Mouse (Mus musculus) embryonic facial prominence, embryonic 12.5 days (tissue): ENCODE measurements around the gene Chd9. TPM values are rescaled to one million over a fixed set of nuclear protein-coding genes. Genes with fewer than 3 reads are reported as not detected.
A peak's percentile ranks its signal among the peaks of the same experiment; 100 is the strongest.

Experiments
- ATAC-seq: fragments of 200-750 bp; cut with Nextera tagmentation; 2 replicates; pipeline ENCODE4 v1.8.0; 2017; ENCODE audit not compliant: insufficient number of reproducible peaks, insufficient read depth, low FRiP score, low TSS enrichment
- H3K27ac ChIP-seq: fragments of 300-500 bp; sonication (generic); 2 replicates; pipeline ENCODE4 v1.5.1; 2016; ENCODE audit warnings: mild to moderate bottlenecking
- H3K27me3 ChIP-seq: fragments of 300-500 bp; sonication (generic); 2 replicates; pipeline ENCODE4 v1.6.1; 2016; ENCODE audit warnings: mild to moderate bottlenecking, moderate library complexity
- H3K36me3 ChIP-seq: fragments of 300-500 bp; sonication (generic); 2 replicates; pipeline ENCODE4 v1.6.1; 2016; ENCODE audit warnings: mild to moderate bottlenecking
- H3K4me1 ChIP-seq: fragments of 300-500 bp; sonication (generic); 2 replicates; pipeline ENCODE4 v1.6.1; 2016
- H3K4me2 ChIP-seq: fragments of 300-500 bp; sonication (generic); replicated peaks from 2 replicates; pipeline ENCODE4 v1.6.1; 2016; ENCODE audit warnings: mild to moderate bottlenecking, moderate library complexity
- H3K4me3 ChIP-seq: fragments of 300-500 bp; sonication (generic); 2 replicates; pipeline ENCODE4 v1.5.1; 2016; ENCODE audit warnings: mild to moderate bottlenecking
- H3K9ac ChIP-seq: fragments of 300-500 bp; sonication (generic); 2 replicates; pipeline ENCODE4 v1.6.1; 2016; ENCODE audit warnings: mild to moderate bottlenecking, moderate library complexity
- H3K9me3 ChIP-seq: fragments of 300-500 bp; sonication (generic); 2 replicates; pipeline ENCODE4 v1.6.1; 2016; ENCODE audit warnings: mild to moderate bottlenecking, moderate library complexity
- WGBS: fragments of 180-500 bp; shearing (Covaris S2); methylation state at CpG from one replicate; pipeline ENCODE4 v1.1.7; 2016; 5-methylcytosine and 5-hydroxymethylcytosine counted together
- polyA plus RNA-seq: library from polyadenylated mRNA; unstranded; fragments of >200 nt; fragmentation: Nextera tagmentation; extraction: Ambion mirVana; gene quantifications from 2 replicates; pipeline ENCODE4 v1.2.1, GENCODE M21; 2016

Chd9 gene
- polyA plus RNA-seq, 1 experiment from 2014 or later, result 65.3 TPM

- Histone ChIP-seq H3K4me3 (no peak overlapping the region), H3K9ac (no peak overlapping the region), H3K27me3 (no peaks in the 10 kb centered on the region), H3K36me3 (no peaks in the 10 kb centered on the region), H3K4me2 (peak overlapping the region; percentile 15; the same call in 1 of the 2 replicates), H3K27ac (peak overlapping the region; percentile 99), H3K9me3 (no peaks in the 10 kb centered on the region), H3K4me1 (peaks cover 26% of the 10 kb centered on the region)
- ATAC-seq, result peak; percentile 94
- 2% methylated on average over 9 of the region's 9 CpGs for WGBS
Measured at GRCm38 (mm10) chr8:90862038-90862437, 33.9 kb downstream of the Chd9 start.

DNA sequence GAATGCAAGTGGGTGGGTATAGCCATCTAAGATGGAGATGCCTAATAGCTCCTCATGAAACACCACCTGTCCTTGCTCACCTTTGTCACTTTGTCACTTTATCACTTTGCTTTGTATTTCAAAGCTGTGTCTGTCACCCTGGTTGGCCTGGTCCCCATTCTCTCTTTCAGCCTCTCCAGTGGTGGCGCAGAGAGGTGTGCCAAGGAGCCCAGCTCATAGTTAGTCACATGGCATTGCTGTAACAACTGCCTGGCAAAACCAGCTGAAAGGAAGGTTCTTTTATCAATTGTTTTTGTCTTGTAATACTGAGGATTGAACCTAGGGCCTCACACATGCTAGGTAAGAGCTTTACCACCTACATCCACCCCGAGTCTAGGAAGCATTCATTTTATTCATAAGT, 38.9 kb downstream of the Chd9 start:
- Histone ChIP-seq H3K27ac (no peak overlapping the region), H3K4me2 (no peak overlapping the region), H3K9ac (no peak overlapping the region), H3K36me3 (no peaks in the 10 kb centered on the region), H3K9me3 (no peaks in the 10 kb centered on the region), H3K4me1 (peaks cover 37% of the 10 kb centered on the region), H3K27me3 (no peaks in the 10 kb centered on the region), H3K4me3 (no peak overlapping the region)
- no peak for ATAC-seq
- 93% methylated on average over 2 of the region's 2 CpGs for WGBS

GRCm38 (mm10) chr8:90867911-90868310, 39.8 kb downstream of the Chd9 start:
- 85% methylated on average over 4 of the region's 4 CpGs for WGBS
- Histone ChIP-seq H3K4me3 (no peak overlapping the region), H3K27me3 (no peaks in the 10 kb centered on the region), H3K27ac (no peak overlapping the region), H3K36me3 (no peaks in the 10 kb centered on the region), H3K9me3 (no peaks in the 10 kb centered on the region), H3K4me1 (peaks cover 29% of the 10 kb centered on the region), H3K4me2 (no peak overlapping the region), H3K9ac (no peak overlapping the region)
- ATAC-seq, result no peak

DNA sequence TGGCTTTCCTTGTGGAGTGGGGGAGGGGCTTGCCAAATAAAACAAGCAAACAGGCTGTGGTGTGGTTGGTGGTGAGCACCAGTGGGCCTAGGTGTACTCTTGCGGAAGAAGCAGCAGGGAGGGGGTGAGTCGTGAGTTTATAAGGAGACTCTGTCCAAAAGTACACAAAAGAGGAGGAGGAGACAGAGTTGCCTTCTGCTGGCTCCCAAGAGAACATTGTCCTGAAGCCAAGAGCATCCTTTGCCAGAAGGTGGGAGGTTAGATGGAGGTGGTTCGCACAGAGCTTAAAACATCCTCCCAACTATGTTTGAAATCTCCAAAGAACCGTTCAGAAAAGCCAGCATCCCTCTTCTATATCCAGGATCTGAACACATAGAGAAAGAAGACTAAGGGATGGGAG, 40.2 kb downstream of the Chd9 start:
- no peaks in the 10 kb centered on the region for H3K27me3 ChIP-seq
- 0 out of 2 replicates have a peak overlapping the region, but pooled peaks have one; percentile 72 for H3K27ac ChIP-seq
- H3K4me3 ChIP-seq, result no peak overlapping the region

DNA sequence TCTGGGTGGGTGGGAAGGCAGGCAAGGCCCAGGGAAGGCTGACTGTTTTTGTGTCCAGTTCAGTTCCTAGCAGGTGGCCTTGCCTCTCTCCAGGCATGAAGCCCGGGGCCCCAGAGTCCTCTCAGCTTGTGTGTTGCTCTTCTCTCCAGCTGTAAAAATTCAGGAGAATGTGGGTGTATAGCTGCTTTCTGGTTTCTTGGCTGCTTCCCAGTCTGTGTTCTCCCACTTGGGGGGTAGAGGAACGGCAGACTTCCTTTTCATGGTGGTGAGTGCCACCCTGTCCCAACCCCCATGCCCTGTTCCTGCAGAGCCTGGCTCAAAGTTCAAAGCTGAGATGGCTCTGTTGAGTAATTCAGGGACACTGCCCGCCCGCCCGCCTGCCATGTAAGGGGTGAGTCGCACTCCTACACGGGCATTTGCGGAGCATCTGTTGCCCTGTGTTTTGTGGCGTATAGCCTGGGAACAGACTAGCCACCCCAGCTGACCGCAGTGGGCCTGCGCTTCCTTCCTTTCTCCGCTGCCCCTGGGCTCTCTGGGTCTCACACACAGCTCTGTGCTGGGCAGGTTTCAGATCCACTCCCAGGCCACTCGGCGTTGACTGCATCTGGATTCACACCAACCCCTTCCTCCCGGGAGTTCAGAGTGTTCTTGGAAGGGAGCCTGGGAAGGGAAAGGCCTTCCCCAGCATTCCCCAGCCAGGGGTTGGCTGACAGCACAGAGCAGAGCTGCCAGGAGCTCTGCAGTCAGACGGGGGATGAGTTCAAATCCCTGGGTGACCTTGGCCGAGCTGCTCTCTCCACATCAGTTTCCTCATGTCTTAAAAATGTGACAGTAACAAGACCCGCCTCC, 41.1 kb downstream of the Chd9 start:
- Histone ChIP-seq H3K27me3 (no peaks in the 10 kb centered on the region), H3K36me3 (no peaks in the 10 kb centered on the region), H3K27ac (peak overlapping the region; percentile 72), H3K4me2 (peak overlapping the region; percentile 21), H3K4me1 (peaks cover 29% of the 10 kb centered on the region), H3K4me3 (no peak overlapping the region), H3K9ac (no peak overlapping the region), H3K9me3 (no peaks in the 10 kb centered on the region)
- peak; percentile 68; the same call in 1 of the 2 replicates for ATAC-seq
- WGBS, result 50% methylated on average over 18 of the region's 18 CpGs

More for the DNA sequence above, 40.2 kb downstream of the Chd9 start:
- Histone ChIP-seq H3K4me1 (peaks cover 29% of the 10 kb centered on the region), H3K4me2 (no peak overlapping the region), H3K36me3 (no peaks in the 10 kb centered on the region), H3K9me3 (no peaks in the 10 kb centered on the region), H3K9ac (no peak overlapping the region)
- ATAC-seq, result no peak
- 81% methylated on average over 4 of the region's 4 CpGs for WGBS

GRCm38 (mm10) chr8:90869920-90870777, 42.0 kb downstream of the Chd9 start:
- no peaks in the 10 kb centered on the region for H3K27me3 ChIP-seq
- no peak overlapping the region for H3K4me3 ChIP-seq
- H3K4me1 ChIP-seq, result peaks cover 29% of the 10 kb centered on the region
- H3K9me3 ChIP-seq, result no peaks in the 10 kb centered on the region
- H3K4me2 ChIP-seq, result peak overlapping the region; percentile 21
- H3K36me3 ChIP-seq, result no peaks in the 10 kb centered on the region
- ATAC-seq, result peak; percentile 24; the same call in 1 of the 2 replicates
- H3K27ac ChIP-seq, result peak overlapping the region; percentile 72
- 11% methylated on average over 22 of the region's 22 CpGs for WGBS
- H3K9ac ChIP-seq, result no peak overlapping the region

- Histone ChIP-seq H3K9ac (no peak overlapping the region), H3K4me2 (no peak overlapping the region), H3K4me3 (no peak overlapping the region), H3K4me1 (peaks cover 36% of the 10 kb centered on the region), H3K9me3 (no peaks in the 10 kb centered on the region), H3K27ac (no peak overlapping the region), H3K36me3 (no peaks in the 10 kb centered on the region), H3K27me3 (no peaks in the 10 kb centered on the region)
- WGBS, result 71% methylated on average over 6 of the region's 6 CpGs
- no peak for ATAC-seq
Measured at GRCm38 (mm10) chr8:90871375-90872080, 43.4 kb downstream of the Chd9 start.

- Histone ChIP-seq H3K4me2 (no peak overlapping the region), H3K9ac (no peak overlapping the region), H3K9me3 (no peaks in the 10 kb centered on the region), H3K27ac (no peak overlapping the region), H3K4me1 (peaks cover 49% of the 10 kb centered on the region), H3K36me3 (no peaks in the 10 kb centered on the region), H3K27me3 (no peaks in the 10 kb centered on the region), H3K4me3 (no peak overlapping the region)
- ATAC-seq, result no peak
- WGBS, result 74% methylated on average over 4 of the region's 4 CpGs
Measured at GRCm38 (mm10) chr8:90873051-90873450, 44.9 kb downstream of the Chd9 start.

- Histone ChIP-seq H3K4me2 (peak overlapping the region; percentile 76), H3K9me3 (no peaks in the 10 kb centered on the region), H3K27ac (peak overlapping the region; percentile 89), H3K4me1 (peaks cover 21% of the 10 kb centered on the region), H3K27me3 (no peaks in the 10 kb centered on the region), H3K9ac (no peak overlapping the region), H3K4me3 (peak overlapping the region; percentile 39), H3K36me3 (no peaks in the 10 kb centered on the region)
- WGBS, result 4% methylated on average over 12 of the region's 12 CpGs
- ATAC-seq, result peak; percentile 74; the same call in 1 of the 2 replicates
Measured at GRCm38 (mm10) chr8:90876213-90876721, 48.1 kb downstream of the Chd9 start.

- no peaks in the 10 kb centered on the region for H3K27me3 ChIP-seq
- peak overlapping the region; percentile 89 for H3K27ac ChIP-seq
- H3K9me3 ChIP-seq, result no peaks in the 10 kb centered on the region
- no peak; the same call in 1 of the 2 replicates for ATAC-seq
- peak overlapping the region; percentile 39 for H3K4me3 ChIP-seq
- H3K36me3 ChIP-seq, result no peaks in the 10 kb centered on the region
- 3% methylated on average over 24 of the region's 24 CpGs for WGBS
- H3K9ac ChIP-seq, result peak overlapping the region; percentile 46
- H3K4me1 ChIP-seq, result peaks cover 21% of the 10 kb centered on the region
- H3K4me2 ChIP-seq, result peak overlapping the region; percentile 76
Measured at GRCm38 (mm10) chr8:90876722-90877429, 48.7 kb downstream of the Chd9 start.
